Mouse (Mus musculus) adrenal gland, postnatal 14 days (tissue): ENCODE data around the gene Adcy9. TPM values are rescaled to one million over a fixed set of nuclear protein-coding genes. Genes with fewer than 3 reads are reported as not detected.
A peak's percentile ranks its signal among the peaks of the same experiment; 100 is the strongest.
"Not testable (repeated sequence)": the region's sequence is repeated elsewhere in the genome, so short reads cannot be mapped to it uniquely, and the experiment has no call there.

Source experiments
- DNase-seq: peaks from one replicate; pipeline ENCODE4 v3.0.0; 2021; ENCODE audit warnings: mixed read lengths
- total RNA-seq: library from RNA; stranded (reverse); gene quantifications from 2 replicates; pipeline ENCODE4 v1.2.3, GENCODE M21; 2021

Gene Adcy9
- total RNA-seq, 1 experiment from 2014 or later = 38.7 TPM

GRCm38 (mm10) chr16:4267857-4268666 is 152.2 kb downstream of the Adcy9 start:
- DNase-seq = peak; percentile 95

GRCm38 (mm10) chr16:4267453-4267852 is 152.8 kb downstream of the Adcy9 start:
- no peak for DNase-seq

DNA sequence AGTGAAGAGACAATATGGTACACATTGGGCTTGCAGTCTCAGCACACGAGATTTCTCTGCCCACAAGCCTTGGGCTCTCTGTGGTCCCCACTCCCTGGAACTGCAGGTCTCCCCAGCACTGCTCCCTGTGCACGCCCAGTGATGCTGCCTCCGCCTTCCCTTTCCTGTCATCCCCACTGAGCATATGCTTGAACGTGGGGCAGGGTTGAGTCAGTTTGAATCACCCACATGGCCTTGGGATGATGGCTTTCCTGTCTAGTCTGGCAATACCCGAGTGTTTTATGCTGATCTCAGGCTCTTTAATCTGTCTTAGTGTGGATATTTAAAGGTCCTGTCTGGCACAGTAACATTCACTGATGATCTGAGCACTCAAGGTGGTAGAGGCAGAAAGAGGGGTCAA is 154.9 kb downstream of the Adcy9 start:
- DNase-seq = peak; percentile 76

DNA sequence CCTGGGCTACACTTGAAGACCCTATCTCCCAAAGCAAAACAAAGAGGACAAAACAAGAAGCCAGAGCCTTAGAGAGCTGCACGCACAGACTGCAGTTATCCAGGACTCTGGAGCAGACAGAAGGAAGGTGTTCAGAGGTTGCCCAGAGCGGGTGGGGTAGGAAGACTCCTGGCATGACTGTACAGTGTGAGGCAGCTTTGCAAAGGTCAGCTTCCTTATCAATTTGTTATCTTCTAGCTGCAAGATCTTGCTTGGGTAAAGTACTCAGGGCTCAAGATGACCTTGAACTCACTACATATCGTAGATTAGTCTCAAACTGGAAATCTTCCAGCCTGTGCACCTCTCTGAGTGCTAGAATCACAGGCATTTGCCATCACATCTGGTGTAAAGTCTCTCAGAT is 156.8 kb downstream of the Adcy9 start:
- DNase-seq = no peak

- no peak for DNase-seq
Observed at GRCm38 (mm10) chr16:4257546-4257945, 162.8 kb downstream of the Adcy9 start.

- DNase-seq = no peak
Observed at GRCm38 (mm10) chr16:4248791-4249190, 171.5 kb downstream of the Adcy9 start.

- DNase-seq = not testable (repeated sequence)
Observed at GRCm38 (mm10) chr16:4245241-4245640, 175.1 kb downstream of the Adcy9 start.

Other genes starting within 250 kb of the Adcy9 start
- 65.5 and 68.0 TPM in 2 replicates for gene Crebbp, start 206.5 kb downstream of the Adcy9 start, total RNA-seq
- 11.5 and 16.2 TPM in 2 replicates for gene Srl, start 121.3 kb upstream of the Adcy9 start, total RNA-seq
- 5.7 and 9.2 TPM in 2 replicates for gene Tfap4, start 139.4 kb upstream of the Adcy9 start, total RNA-seq
- 23.7 and 25.1 TPM in 2 replicates for gene Glis2, start 174.2 kb upstream of the Adcy9 start, total RNA-seq
- gene Pam16, start 204.5 kb upstream of the Adcy9 start, total RNA-seq = 108 and 140 TPM in 2 replicates
- 11.4 and 14.9 TPM in 2 replicates for gene Vasn, start 219.4 kb upstream of the Adcy9 start, total RNA-seq
- gene Dnaja3, start 219.5 kb upstream of the Adcy9 start, total RNA-seq = 166 and 173 TPM in 2 replicates